Mouse (Mus musculus) liver, embryonic 16.5 days (tissue): ENCODE measurements at regions not wholly inside any gene's neighbourhood (a gene's known extent, or its start where the extent isn't known, plus 50 kb on each side); places are given as distances from the start of the nearest gene placed in this dataset.
"Not testable (repeated sequence)": the region's sequence is repeated elsewhere in the genome, so short reads cannot be mapped to it uniquely, and the experiment has no call there.

Experiments
- ATAC-seq: fragments of 200-750 bp; cut with Nextera tagmentation; 2 replicates; pipeline ENCODE4 v1.8.0; 2017; ENCODE audit warnings: low read depth, mild to moderate bottlenecking, moderate number of reproducible peaks, moderate library complexity
- H3K27ac ChIP-seq: fragments of 300-500 bp; sonication (generic); 2 replicates; pipeline ENCODE4 v1.5.1; 2014; ENCODE audit warnings: mild to moderate bottlenecking, low read length
- H3K27me3 ChIP-seq: fragments of 300-500 bp; sonication (generic); 2 replicates; pipeline ENCODE4 v1.6.1; 2014; ENCODE audit warnings: low read depth, low read length, mixed read lengths; ENCODE audit not compliant: control insufficient read depth, insufficient read depth
- H3K36me3 ChIP-seq: fragments of 300-500 bp; sonication (generic); 2 replicates; pipeline ENCODE4 v1.6.1; 2014; ENCODE audit warnings: mild to moderate bottlenecking; ENCODE audit not compliant: control insufficient read depth, insufficient read depth
- H3K4me1 ChIP-seq: fragments of 300-500 bp; sonication (generic); 2 replicates; pipeline ENCODE4 v1.6.1; 2014; ENCODE audit warnings: low read depth, low read length, mixed read lengths; ENCODE audit not compliant: control insufficient read depth
- H3K4me2 ChIP-seq: fragments of 300-500 bp; sonication (generic); 2 replicates; pipeline ENCODE4 v1.6.1; 2014; ENCODE audit warnings: low read depth, low read length, mixed read lengths
- H3K4me3 ChIP-seq: fragments of 300-500 bp; sonication (generic); 2 replicates; pipeline ENCODE4 v1.5.1; 2014; ENCODE audit warnings: low read depth, mild to moderate bottlenecking, low read length
- H3K9ac ChIP-seq: fragments of 300-500 bp; sonication (generic); 2 replicates; pipeline ENCODE4 v1.6.1; 2014; ENCODE audit warnings: low read depth, low read length
- H3K9me3 ChIP-seq: fragments of 300-500 bp; sonication (generic); replicated peaks from 2 replicates; pipeline ENCODE4 v1.6.1; 2016; ENCODE audit warnings: low read length; ENCODE audit not compliant: control insufficient read depth
- WGBS: fragments of 180-500 bp; shearing (Covaris S2); extraction: QIAGEN DNeasy Blood & Tissue Kit; methylation state at CpG from one replicate; pipeline ENCODE4 v1.1.7; 2014; ENCODE audit not compliant: insufficient replicate concordance; 5-methylcytosine and 5-hydroxymethylcytosine counted together

DNA sequence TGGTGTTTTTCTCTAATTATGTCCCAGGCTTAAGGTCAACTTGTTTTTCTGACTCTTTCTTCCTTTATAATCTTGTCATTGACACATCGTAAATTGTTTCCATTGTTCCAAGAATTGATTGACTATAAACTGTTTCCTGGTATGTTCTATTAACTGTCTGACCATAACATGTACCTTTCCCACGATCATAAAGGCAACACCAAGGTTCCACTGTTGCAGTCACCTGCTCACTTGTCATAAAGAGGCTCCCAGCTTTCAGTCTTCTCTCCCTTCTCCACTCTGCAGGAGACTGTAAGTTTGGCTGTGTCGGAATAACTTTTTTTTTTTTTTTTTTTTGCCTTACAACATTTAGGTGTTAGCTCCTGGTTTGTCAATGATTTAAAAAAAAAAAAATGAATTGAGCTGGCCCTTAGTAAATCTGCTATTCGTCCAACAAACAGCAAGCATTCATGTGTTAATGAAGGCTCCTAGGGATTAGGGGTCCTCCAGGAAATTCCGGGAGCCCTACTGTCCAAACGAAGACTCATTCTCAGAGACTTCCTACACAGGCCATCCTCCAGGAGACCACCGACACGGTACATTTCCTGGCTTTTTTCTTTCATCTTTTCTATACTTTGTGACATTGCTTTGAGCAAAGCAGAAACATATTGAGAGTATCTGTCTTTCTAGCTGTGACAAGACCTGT lies 122.2 kb upstream of the Trim24 start:
- no peaks in the 10 kb centered on the region for H3K27me3 ChIP-seq
- H3K9me3 ChIP-seq: no peaks in the 10 kb centered on the region; the same call in 1 of the 2 replicates
- no peak overlapping the region for H3K4me3 ChIP-seq
- no peaks in the 10 kb centered on the region for H3K4me1 ChIP-seq
- ATAC-seq: no peak
- H3K4me2 ChIP-seq: no peak overlapping the region
- no peaks in the 10 kb centered on the region for H3K36me3 ChIP-seq
- H3K27ac ChIP-seq: no peak overlapping the region
- no peak overlapping the region for H3K9ac ChIP-seq
- 63% methylated on average over 8 of the region's 8 CpGs for WGBS

DNA sequence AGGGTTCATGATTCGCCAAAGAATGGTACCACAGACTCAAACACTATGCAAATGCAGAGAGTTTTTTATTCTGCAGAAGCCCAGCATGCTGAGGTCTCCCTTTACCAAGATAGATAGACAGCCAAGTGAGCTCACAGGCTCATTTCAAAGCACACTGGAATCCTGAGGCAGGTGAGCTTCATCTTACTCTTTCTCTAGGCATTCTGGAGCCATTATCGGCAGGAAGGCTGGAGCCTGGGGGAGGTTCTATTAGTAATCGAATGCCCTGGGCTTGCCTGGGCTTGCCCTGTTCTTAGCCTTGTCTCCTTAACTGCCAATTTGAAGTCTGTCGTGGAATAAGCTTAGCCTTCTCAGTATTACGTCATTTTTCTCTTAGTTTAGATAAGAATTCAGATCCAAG lies 121.6 kb upstream of the Trim24 start:
- Histone ChIP-seq H3K4me2 (no peak overlapping the region), H3K4me1 (no peaks in the 10 kb centered on the region), H3K9me3 (no peaks in the 10 kb centered on the region; the same call in 1 of the 2 replicates), H3K27ac (no peak overlapping the region), H3K9ac (no peak overlapping the region), H3K27me3 (no peaks in the 10 kb centered on the region), H3K36me3 (no peaks in the 10 kb centered on the region), H3K4me3 (no peak overlapping the region)
- 67% methylated on average over 5 of the region's 5 CpGs for WGBS
- no peak for ATAC-seq

DNA sequence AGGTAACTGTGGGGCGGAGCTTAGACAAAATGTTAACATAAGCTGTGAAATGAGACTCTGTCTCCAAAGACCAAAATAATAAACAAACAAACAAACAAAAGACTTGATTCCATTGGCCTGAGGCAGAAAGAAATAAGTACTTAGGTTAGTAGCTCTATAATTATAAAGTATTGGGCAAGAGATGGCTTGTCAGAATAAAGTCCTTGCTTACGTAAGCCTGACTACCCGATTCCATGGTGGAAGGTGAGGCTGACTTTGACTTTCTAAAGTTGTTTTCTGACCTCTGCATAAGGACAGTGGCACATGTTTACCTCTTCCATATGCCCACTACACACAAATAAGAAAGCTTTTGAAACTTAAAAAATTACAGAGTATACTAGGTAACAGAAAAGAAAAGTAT lies 120.3 kb upstream of the Trim24 start:
- H3K4me2 ChIP-seq: no peak overlapping the region
- no peak; the same call in 1 of the 2 replicates for ATAC-seq
- H3K27ac ChIP-seq: no peak overlapping the region
- no peak overlapping the region for H3K9ac ChIP-seq
- H3K27me3 ChIP-seq: no peaks in the 10 kb centered on the region
- H3K4me1 ChIP-seq: no peaks in the 10 kb centered on the region
- 70% methylated on average over 3 of the region's 3 CpGs for WGBS
- H3K9me3 ChIP-seq: no peaks in the 10 kb centered on the region; the same call in 1 of the 2 replicates
- no peak overlapping the region for H3K4me3 ChIP-seq
- H3K36me3 ChIP-seq: no peaks in the 10 kb centered on the region

DNA sequence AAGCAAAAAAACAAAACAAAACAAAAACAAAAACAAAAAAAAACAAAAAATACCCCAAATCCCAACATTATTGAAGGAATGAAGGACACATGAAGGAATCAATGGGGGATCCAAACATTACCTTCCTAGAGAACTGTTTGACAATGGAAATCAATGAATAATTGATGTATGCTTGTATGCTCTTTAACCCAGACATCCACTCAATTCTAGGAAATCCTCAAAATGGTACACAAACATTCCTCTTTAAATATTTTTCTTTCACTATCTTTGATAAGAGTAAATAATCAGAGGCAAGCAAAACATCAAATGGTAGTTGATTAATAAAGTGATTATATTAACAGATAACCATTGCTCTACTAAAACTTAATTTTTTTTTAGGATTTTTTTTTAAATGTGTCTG lies 118.9 kb upstream of the Trim24 start:
- Histone ChIP-seq H3K4me1 (no peaks in the 10 kb centered on the region), H3K27ac (no peak overlapping the region), H3K9ac (no peak overlapping the region), H3K4me3 (no peak overlapping the region), H3K4me2 (no peak overlapping the region), H3K36me3 (no peaks in the 10 kb centered on the region), H3K27me3 (no peaks in the 10 kb centered on the region), H3K9me3 (no peaks in the 10 kb centered on the region; the same call in 1 of the 2 replicates)
- no peak for ATAC-seq

DNA sequence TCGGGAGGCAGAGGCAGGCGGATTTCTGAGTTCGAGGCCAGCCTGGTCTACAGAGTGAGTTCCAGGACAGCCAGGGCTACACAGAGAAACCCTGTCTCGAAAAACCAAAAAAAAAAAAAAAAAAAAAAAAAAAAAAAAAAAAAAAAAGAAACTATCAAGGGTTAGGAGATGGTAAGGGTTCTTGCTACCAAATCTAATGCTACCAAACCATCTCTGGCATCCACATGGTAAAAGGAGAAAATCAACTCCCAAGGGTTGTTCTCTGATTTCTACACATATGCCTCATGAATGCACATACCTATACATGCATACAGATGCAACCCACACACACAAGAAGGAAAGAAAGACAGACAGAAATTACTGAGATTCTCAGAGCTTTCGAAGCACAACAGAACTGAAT lies 109.6 kb upstream of the Trim24 start:
- H3K27ac ChIP-seq, H3K9ac ChIP-seq, H3K4me1 ChIP-seq, H3K9me3 ChIP-seq, H3K27me3 ChIP-seq, H3K36me3 ChIP-seq, H3K4me2 ChIP-seq, ATAC-seq, H3K4me3 ChIP-seq: not testable (repeated sequence)
- WGBS: 85% methylated on average over 2 of the region's 5 CpGs

DNA sequence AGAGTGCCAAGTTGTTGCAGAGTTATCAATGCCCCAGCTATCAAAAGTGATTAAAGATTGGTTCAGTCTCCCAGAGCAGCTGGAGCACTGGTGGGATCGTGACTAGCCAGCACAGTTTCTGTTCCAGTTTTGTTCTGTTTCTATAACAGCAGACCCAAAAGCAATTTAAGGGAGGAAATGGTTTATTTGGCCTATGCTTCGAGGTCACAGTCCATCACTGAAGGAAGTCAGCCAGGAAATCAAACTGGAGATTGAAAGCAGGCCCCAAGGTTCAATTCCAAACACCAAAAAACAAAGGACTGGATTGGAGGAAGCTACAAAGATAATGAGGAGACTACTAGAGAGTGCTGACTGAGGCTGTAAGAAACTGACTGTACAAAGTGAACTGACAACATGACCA lies 107.6 kb upstream of the Trim24 start:
- no peaks in the 10 kb centered on the region for H3K4me1 ChIP-seq
- 38% methylated on average over 2 of the region's 2 CpGs for WGBS
- no peak for ATAC-seq
- no peak overlapping the region for H3K27ac ChIP-seq
- no peaks in the 10 kb centered on the region for H3K36me3 ChIP-seq
- H3K4me3 ChIP-seq: no peak overlapping the region
- H3K9me3 ChIP-seq: no peaks in the 10 kb centered on the region
- H3K4me2 ChIP-seq: no peak overlapping the region
- H3K27me3 ChIP-seq: no peaks in the 10 kb centered on the region
- no peak overlapping the region for H3K9ac ChIP-seq

DNA sequence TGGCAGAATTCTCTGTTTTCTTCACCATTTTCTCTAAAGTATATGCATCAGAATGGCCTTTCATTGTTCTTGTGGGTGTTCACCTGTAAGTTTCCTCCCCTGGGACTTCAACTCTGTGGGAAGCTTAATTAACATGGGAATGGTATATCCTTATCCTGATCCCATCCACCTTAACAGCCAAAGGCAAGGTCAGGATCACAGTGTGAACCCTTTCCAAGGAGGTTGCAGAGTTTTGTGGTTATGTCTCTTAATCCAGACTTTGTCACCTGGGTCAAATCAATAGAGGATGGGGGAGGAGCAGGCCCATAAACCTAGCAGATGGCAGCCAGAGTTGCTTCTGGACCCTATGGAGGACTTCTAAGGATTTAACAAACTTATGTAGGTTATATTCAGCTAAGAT lies 102.9 kb upstream of the Trim24 start:
- Histone ChIP-seq H3K27ac (no peak overlapping the region), H3K36me3 (no peaks in the 10 kb centered on the region), H3K4me2 (no peak overlapping the region), H3K9ac (no peak overlapping the region), H3K27me3 (no peaks in the 10 kb centered on the region), H3K9me3 (no peaks in the 10 kb centered on the region), H3K4me3 (no peak overlapping the region), H3K4me1 (no peaks in the 10 kb centered on the region)
- no peak for ATAC-seq

DNA sequence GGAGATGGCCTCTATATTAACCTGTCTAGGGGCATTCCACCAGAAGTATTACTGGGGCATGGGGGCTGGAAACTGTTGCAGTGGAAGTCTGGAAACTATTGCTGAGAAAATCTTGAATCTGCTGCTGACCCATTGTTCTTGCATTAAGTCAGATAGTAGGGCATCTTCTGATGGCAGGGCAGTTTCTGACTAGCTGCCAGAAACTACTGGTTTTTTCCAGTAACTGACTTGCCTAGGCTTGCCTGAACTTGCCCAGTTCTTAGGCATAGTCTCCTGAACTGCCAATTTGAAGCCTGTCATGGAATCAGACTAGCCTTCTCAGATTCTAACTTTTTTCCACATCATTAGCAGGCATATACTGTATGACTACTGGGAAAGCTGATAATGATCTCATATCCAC lies 97.3 kb upstream of the Trim24 start:
- H3K4me2 ChIP-seq: no peak overlapping the region
- no peak overlapping the region for H3K4me3 ChIP-seq
- H3K36me3 ChIP-seq: no peaks in the 10 kb centered on the region
- no peaks in the 10 kb centered on the region for H3K27me3 ChIP-seq
- H3K9ac ChIP-seq: no peak overlapping the region
- no peaks in the 10 kb centered on the region for H3K9me3 ChIP-seq
- H3K27ac ChIP-seq: no peak overlapping the region
- H3K4me1 ChIP-seq: no peaks in the 10 kb centered on the region
- no peak for ATAC-seq

DNA sequence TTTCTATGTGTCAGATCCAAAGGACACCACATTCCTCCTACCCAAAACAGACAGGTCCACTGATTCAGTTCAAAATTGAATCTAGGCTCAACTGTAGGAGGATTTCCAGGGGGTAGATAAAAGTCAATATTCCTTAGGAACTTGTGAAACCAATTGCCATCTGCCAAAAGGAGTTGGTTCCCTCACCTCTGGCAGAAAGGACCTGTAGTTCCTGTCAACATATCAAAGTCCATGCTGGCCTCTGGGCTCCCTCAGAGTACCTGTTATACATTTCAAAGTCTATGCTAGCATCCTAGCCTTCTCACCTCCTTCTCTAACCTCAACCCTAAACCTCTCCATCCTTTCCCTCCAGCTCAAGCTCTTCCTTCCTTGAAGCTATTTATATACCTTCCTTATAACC lies 95.5 kb upstream of the Trim24 start:
- ATAC-seq: no peak
- H3K27ac ChIP-seq: no peak overlapping the region

DNA sequence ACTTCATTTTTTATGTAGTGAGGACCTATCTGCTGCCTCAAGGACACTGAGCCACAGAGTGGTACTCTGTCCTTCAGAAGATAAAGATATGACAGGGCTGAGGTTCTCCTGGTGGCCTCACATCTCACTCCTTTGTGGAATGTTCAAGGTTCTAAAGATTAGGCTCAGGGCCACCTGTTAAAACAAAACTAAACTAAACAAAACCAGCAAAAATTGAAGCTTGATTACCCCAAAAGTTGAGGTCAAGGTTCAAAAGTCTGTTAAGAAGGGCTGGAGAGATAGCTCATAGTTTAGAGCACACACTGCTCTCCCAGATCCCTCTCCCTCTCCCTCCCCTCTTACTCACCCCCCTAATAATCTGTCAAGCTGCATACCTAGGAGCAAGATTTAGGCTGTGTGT lies 90.7 kb upstream of the Trim24 start:
- Histone ChIP-seq H3K27me3 (no peaks in the 10 kb centered on the region), H3K4me2 (no peak overlapping the region), H3K9me3 (peaks cover 5% of the 10 kb centered on the region; the same call in 1 of the 2 replicates), H3K36me3 (no peaks in the 10 kb centered on the region), H3K27ac (0 out of 2 replicates have a peak overlapping the region, but pooled peaks have one; percentile 15), H3K4me1 (no peaks in the 10 kb centered on the region), H3K9ac (no peak overlapping the region), H3K4me3 (no peak overlapping the region)
- ATAC-seq: peak; percentile 71

More for the DNA sequence above, 95.5 kb upstream of the Trim24 start:
- H3K4me2 ChIP-seq: no peak overlapping the region
- no peaks in the 10 kb centered on the region for H3K36me3 ChIP-seq
- no peak overlapping the region for H3K9ac ChIP-seq
- H3K4me1 ChIP-seq: no peaks in the 10 kb centered on the region
- no peak overlapping the region for H3K4me3 ChIP-seq
- no peaks in the 10 kb centered on the region for H3K27me3 ChIP-seq
- no peaks in the 10 kb centered on the region for H3K9me3 ChIP-seq
